Mouse (Mus musculus): ENCODE data around the gene Msh5. TPM values are rescaled to one million over a fixed set of nuclear protein-coding genes. Genes with fewer than 3 reads are reported as not detected.
A peak's percentile ranks its signal among the peaks of the same experiment; 100 is the strongest.

Gene Msh5
- polyA plus RNA-seq, 1 experiment from 2014 or later = 1.8 TPM

DNA sequence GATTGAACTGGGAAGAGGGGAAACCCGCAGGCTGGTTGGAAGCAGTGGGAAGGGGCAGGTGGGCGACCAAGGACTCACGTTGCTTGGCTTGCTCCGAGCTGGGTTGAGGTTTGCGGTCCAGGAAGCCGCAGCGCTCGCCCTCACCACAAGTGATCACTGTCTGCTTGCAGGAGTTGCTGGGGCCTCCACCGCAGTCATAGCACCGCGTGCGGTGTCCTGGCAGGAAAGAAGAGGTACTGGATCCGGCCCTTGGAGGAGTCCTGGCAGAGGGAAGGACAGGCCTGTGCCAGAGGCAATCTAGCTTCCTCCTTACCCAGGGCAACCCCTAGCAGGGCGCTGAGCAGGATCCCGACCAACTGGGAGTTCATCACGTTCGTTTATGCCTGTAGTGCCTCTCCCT is 27.6 kb upstream of the Msh5 start:
- Histone ChIP-seq H3K9ac (ENCODE audit: low read depth, low read length) (no peak overlapping the region), H3K27me3 (replicated peaks; ENCODE audit: control insufficient read depth, insufficient read depth, low read length) (no peaks in the 10 kb centered on the region), H3K4me3 (ENCODE audit: low read length) (no peak overlapping the region), H3K4me1 (ENCODE audit: control insufficient read depth, insufficient read depth, low read depth, low read length) (no peaks in the 10 kb centered on the region; the same call in 1 of the 2 replicates), H3K9me3 (ENCODE audit: control insufficient read depth, low read length) (no peaks in the 10 kb centered on the region), H3K4me2 (ENCODE audit: low read length) (no peak overlapping the region), H3K27ac (ENCODE audit: low read depth, low read length) (no peak overlapping the region), H3K36me3 (ENCODE audit: control insufficient read depth, insufficient read depth, low read length) (no peaks in the 10 kb centered on the region)
- no peak for ATAC-seq
- 60% methylated on average over 16 of the region's 17 CpGs for WGBS

DNA sequence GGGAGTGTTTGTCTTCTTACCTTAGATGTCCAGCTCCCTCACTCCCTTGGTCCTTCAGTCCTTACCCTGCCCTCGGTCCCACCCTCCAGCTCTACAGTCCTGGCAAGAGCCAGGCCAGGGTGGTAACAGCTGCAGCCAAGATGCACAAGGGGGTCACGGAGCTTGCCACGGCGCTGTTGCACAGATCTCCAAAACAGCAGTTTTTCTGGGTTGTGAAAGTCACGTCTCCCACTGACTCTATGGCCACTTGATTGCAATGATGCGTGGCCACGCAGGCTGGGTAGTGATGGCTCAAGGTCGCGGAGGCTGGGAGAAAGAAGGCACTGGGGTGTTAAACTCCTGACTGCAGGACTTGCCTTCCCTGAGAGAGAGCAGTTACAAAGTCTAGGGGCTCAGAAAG is 24.9 kb upstream of the Msh5 start:
- no peak overlapping the region for H3K4me3 ChIP-seq (ENCODE audit: low read length)
- H3K4me1 ChIP-seq (ENCODE audit: control insufficient read depth, insufficient read depth, low read depth, low read length) = no peaks in the 10 kb centered on the region
- H3K36me3 ChIP-seq (ENCODE audit: control insufficient read depth, insufficient read depth, low read length) = no peaks in the 10 kb centered on the region
- H3K9ac ChIP-seq (ENCODE audit: low read depth, low read length) = no peak overlapping the region
- no peak overlapping the region for H3K27ac ChIP-seq (ENCODE audit: low read depth, low read length)
- H3K9me3 ChIP-seq (ENCODE audit: control insufficient read depth, low read length) = no peaks in the 10 kb centered on the region
- ATAC-seq = no peak
- WGBS = 83% methylated on average over 9 of the region's 9 CpGs
- 0 out of 2 replicates have a peak, but pooled peaks cover 3% of the 10 kb centered on the region for H3K27me3 ChIP-seq (replicated peaks; ENCODE audit: control insufficient read depth, insufficient read depth, low read length)
- H3K4me2 ChIP-seq (ENCODE audit: low read length) = no peak overlapping the region

DNA sequence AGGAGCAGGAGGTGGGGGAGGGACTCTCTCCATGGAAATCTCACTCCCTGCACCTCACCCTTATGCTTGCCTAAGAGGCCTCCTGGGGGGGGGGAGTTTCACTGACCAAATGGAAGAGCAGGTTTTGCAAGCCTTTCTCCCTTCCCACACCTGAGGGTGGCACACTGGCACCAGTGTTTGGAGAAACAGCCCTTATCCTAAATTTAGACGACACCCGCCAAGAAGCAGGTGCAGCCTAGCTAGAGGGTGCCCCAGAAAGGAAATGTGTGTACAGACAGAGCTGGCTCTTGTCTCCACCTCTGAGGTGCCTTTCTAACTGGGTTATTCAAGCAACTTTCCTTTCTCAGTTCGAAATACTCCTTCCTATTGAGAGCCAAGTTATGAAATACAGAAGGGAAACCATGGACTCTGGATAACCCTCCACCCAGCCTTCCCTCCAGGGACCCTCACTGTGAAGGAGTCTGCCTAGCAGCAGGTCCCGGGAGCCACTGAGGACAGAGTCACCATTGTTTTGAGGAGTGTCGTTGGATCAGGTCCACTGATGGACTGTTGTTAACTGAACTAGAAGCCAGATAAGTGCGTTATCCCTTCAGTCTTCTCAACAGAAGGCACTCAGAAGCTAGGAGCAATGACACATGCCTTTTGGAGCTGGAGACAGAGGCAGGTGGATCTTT is 24.1 kb upstream of the Msh5 start:
- H3K4me2 ChIP-seq (ENCODE audit: low read length) = no peak overlapping the region
- no peaks in the 10 kb centered on the region for H3K9me3 ChIP-seq (ENCODE audit: control insufficient read depth, low read length)
- no peaks in the 10 kb centered on the region for H3K4me1 ChIP-seq (ENCODE audit: control insufficient read depth, insufficient read depth, low read depth, low read length)
- ATAC-seq = no peak
- H3K27me3 ChIP-seq (replicated peaks; ENCODE audit: control insufficient read depth, insufficient read depth, low read length) = 0 out of 2 replicates have a peak, but pooled peaks cover 4% of the 10 kb centered on the region
- no peaks in the 10 kb centered on the region for H3K36me3 ChIP-seq (ENCODE audit: control insufficient read depth, insufficient read depth, low read length)
- WGBS = 62% methylated on average over 6 of the region's 6 CpGs
- H3K9ac ChIP-seq (ENCODE audit: low read depth, low read length) = no peak overlapping the region
- no peak overlapping the region for H3K27ac ChIP-seq (ENCODE audit: low read depth, low read length)
- H3K4me3 ChIP-seq (ENCODE audit: low read length) = no peak overlapping the region

DNA sequence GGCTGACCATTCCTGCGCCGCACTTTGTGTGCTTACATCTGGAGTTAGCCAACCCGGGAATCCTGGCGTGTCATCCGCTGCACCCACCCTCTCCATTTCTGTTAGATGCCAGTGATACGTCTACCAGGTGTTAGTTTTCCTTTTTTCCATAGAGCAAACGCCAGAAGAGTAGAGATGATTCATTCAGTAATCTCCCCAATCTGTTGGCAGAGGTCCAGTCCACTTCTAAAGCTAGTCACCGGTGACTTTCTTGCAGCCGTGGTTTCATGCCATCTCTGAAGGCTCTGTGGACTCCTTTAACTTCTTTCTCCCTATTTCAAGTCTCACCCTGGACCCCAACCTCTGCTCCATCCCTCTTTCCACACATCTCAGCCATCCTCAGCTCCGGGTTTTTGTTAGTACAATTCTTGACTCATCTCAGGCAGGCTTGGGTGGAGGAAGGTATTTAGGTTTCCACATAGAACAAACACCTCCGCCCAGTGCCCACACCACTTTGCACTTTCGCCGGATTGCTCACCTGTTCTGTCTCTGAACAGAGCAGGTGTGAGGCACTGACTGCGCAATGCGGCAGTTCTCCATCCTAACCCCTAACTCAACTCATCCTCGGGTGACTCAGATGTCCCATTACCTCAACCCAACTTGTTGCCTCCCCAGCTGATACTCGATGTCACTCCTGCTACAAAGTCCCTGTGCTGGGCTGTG is 21.8 kb upstream of the Msh5 start:
- Histone ChIP-seq H3K4me1 (ENCODE audit: control insufficient read depth, insufficient read depth, low read depth, low read length) (peaks cover 10% of the 10 kb centered on the region), H3K27me3 (replicated peaks; ENCODE audit: control insufficient read depth, insufficient read depth, low read length) (peaks cover 14% of the 10 kb centered on the region), H3K36me3 (ENCODE audit: control insufficient read depth, insufficient read depth, low read length) (no peaks in the 10 kb centered on the region; the same call in 1 of the 2 replicates), H3K4me3 (ENCODE audit: low read length) (no peak overlapping the region), H3K9me3 (ENCODE audit: control insufficient read depth, low read length) (no peaks in the 10 kb centered on the region), H3K9ac (ENCODE audit: low read depth, low read length) (no peak overlapping the region), H3K27ac (ENCODE audit: low read depth, low read length) (no peak overlapping the region), H3K4me2 (ENCODE audit: low read length) (no peak overlapping the region)
- WGBS = 87% methylated on average over 17 of the region's 17 CpGs
- ATAC-seq = no peak

DNA sequence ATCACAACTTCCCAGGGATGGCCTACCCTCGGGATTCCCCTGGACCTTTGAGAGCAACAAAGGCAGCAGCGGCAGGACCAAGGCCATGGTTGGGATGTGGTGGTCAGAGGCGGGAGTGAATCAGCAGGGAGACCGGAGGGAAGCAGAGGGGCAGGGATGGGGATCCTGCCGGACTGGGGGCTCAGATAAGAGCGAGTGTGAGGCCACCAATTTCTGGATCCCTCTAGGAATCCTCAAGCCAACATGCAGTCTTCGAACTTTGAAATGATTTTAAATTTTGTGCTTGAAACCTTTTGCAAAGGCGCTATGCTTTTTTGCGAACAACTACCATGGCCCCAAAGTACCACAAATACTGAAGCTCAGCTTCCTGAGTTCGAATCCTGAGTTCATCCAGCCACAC is 19.5 kb upstream of the Msh5 start, which contains the start of gene Mpig6b:
Gene Mpig6b (minus strand): TSS at position 101 of the 400 bp plus-strand sequence.
- Histone ChIP-seq H3K4me1 (ENCODE audit: control insufficient read depth, insufficient read depth, low read depth, low read length) (peaks cover 10% of the 10 kb centered on the region), H3K4me2 (ENCODE audit: low read length) (peak within 1 kb of the TSS; percentile 55), H3K27me3 (replicated peaks; ENCODE audit: control insufficient read depth, insufficient read depth, low read length) (peaks cover 18% of the 10 kb centered on the region), H3K9ac (ENCODE audit: low read depth, low read length) (peak within 1 kb of the TSS; percentile 47; the same call in 1 of the 2 replicates), H3K27ac (ENCODE audit: low read depth, low read length) (no peak within 1 kb of the TSS), H3K4me3 (ENCODE audit: low read length) (peak within 1 kb of the TSS; percentile 25), H3K9me3 (ENCODE audit: control insufficient read depth, low read length) (no peaks in the 10 kb centered on the region), H3K36me3 (ENCODE audit: control insufficient read depth, insufficient read depth, low read length) (peaks cover 11% of the 10 kb centered on the region)
- 49% methylated on average over 10 of the region's 10 CpGs for WGBS
- ATAC-seq = no peak

DNA sequence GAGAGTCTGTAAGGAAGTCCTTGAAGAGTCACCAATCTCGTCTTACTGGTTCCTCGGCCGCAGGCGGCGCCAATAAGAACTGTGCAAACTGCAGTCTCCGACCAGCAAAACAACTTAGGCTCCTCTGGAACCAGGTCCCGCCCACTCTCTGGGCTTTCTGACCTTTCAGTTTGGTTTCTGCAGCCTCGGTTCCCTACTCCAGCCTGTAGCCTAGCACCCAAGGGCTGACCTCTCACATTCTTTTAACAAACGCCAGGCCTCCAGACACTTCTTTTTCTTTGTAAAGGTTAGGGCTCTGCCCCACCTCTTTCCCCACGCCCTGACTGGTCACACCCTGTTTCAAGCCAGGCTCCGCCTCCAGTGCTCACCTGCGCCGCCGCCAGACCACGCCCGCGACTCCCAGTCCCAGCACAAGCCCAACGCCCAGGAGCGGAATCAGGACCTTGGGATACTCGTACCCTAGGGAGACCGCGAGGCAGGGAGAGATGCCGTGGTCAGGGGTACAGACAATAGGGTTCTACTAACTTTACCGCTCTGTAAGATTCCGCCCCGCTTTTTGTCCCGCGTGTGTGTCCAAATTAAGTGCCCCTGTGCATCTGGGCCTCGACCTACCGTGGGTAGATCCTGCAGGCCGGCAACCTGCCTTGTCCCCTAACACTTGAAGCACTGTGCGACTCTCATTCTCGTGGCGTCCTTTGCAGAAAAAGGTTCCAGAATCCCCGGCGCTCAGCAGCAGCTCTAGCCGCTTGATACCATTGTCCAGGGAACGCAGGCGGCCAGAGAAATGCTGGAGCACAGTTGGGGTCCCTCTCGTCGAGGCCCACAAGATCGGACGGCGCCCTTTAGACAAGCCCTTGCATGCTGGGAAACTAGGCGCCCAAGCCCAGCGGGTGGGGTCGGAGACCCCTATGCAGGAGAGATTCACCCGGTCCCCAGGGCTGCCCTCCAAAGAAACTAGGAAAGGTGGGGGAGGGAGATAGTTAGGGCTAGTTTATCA is 18.7 kb upstream of the Msh5 start, which contains the start of gene Ly6g6c:
Gene Ly6g6c (plus strand): TSS at position 438 of the 997 bp plus-strand sequence.
- Histone ChIP-seq H3K27me3 (replicated peaks; ENCODE audit: control insufficient read depth, insufficient read depth, low read length) (peaks cover 18% of the 10 kb centered on the region), H3K4me2 (ENCODE audit: low read length) (peak within 1 kb of the TSS; percentile 55), H3K9me3 (ENCODE audit: control insufficient read depth, low read length) (no peaks in the 10 kb centered on the region), H3K36me3 (ENCODE audit: control insufficient read depth, insufficient read depth, low read length) (peaks cover 14% of the 10 kb centered on the region), H3K9ac (ENCODE audit: low read depth, low read length) (peak within 1 kb of the TSS; percentile 47; the same call in 1 of the 2 replicates), H3K27ac (ENCODE audit: low read depth, low read length) (no peak within 1 kb of the TSS), H3K4me3 (ENCODE audit: low read length) (peak within 1 kb of the TSS; percentile 25), H3K4me1 (ENCODE audit: control insufficient read depth, insufficient read depth, low read depth, low read length) (peaks cover 18% of the 10 kb centered on the region)
- WGBS = 2% methylated on average over 48 of the region's 48 CpGs
- ATAC-seq = 0 out of 2 replicates have a peak, but pooled peaks have one; percentile 10

DNA sequence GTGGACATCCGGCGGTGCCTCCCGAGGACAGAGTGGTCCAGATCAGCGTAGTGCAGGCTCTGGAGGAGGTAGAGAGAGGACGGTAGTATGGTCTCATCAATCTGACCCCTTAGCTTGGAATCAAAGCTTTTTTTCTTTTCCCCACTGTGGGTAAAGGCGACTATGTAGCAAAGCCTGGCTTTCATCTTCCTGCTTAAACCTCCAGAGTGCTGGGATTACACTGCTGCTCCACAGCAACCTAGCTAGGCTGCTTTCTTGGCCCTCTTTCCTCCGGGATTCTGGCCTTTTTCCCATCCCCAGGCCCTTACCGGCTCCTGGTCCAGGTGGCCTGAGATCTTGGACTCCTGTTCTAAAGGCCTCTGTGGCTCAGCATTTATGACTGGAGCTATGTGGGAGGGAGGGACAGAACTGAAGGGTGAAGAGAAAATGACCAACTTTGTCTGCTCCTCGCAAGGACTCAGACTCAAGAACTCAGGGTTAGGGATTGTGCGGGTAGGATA is 17.9 kb upstream of the Msh5 start:
- H3K4me2 ChIP-seq (ENCODE audit: low read length) = peak overlapping the region; percentile 55
- 41% methylated on average over 10 of the region's 10 CpGs for WGBS
- H3K27me3 ChIP-seq (replicated peaks; ENCODE audit: control insufficient read depth, insufficient read depth, low read length) = peaks cover 18% of the 10 kb centered on the region
- no peak overlapping the region for H3K27ac ChIP-seq (ENCODE audit: low read depth, low read length)
- peaks cover 24% of the 10 kb centered on the region for H3K4me1 ChIP-seq (ENCODE audit: control insufficient read depth, insufficient read depth, low read depth, low read length)
- no peak overlapping the region for H3K9ac ChIP-seq (ENCODE audit: low read depth, low read length)
- no peak for ATAC-seq
- H3K36me3 ChIP-seq (ENCODE audit: control insufficient read depth, insufficient read depth, low read length) = peaks cover 14% of the 10 kb centered on the region
- H3K4me3 ChIP-seq (ENCODE audit: low read length) = no peak overlapping the region; the same call in 1 of the 2 replicates
- H3K9me3 ChIP-seq (ENCODE audit: control insufficient read depth, low read length) = no peaks in the 10 kb centered on the region

DNA sequence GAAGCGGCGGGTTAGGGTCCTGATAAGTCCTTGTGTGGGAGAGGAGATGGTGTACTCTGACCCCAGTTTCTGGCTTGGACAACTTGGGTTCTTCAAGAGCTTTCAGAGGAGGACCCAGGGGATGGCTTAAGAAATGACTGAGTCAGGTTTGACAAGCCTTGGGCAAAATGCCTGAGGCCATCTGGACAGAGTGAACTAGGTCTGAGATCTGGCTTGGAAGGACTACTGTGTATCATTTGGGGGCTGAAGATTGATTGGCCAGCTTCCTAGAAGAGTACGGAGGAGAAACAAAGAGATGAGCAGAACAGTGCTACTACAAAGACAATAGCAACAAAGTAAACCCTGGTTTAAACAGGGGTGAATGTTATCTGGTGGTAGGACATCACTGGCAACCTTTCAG is 16.9 kb upstream of the Msh5 start:
- Histone ChIP-seq H3K4me1 (ENCODE audit: control insufficient read depth, insufficient read depth, low read depth, low read length) (peaks cover 24% of the 10 kb centered on the region), H3K27ac (ENCODE audit: low read depth, low read length) (no peak overlapping the region), H3K27me3 (replicated peaks; ENCODE audit: control insufficient read depth, insufficient read depth, low read length) (peaks cover 18% of the 10 kb centered on the region), H3K36me3 (ENCODE audit: control insufficient read depth, insufficient read depth, low read length) (peaks cover 14% of the 10 kb centered on the region), H3K9me3 (ENCODE audit: control insufficient read depth, low read length) (no peaks in the 10 kb centered on the region), H3K4me3 (ENCODE audit: low read length) (no peak overlapping the region), H3K9ac (ENCODE audit: low read depth, low read length) (no peak overlapping the region), H3K4me2 (ENCODE audit: low read length) (no peak overlapping the region)
- whole genome bisulfite sequencing = 79% methylated on average over 3 of the region's 3 CpGs
- ATAC-seq = no peak

All from hindbrain, embryonic 16.5 days (tissue).